Mouse (Mus musculus) lung, postnatal 0 days (tissue): Measurements from ENCODE around the gene Kcng3.

Experiments
- CTCF ChIP-seq: IDR thresholded peaks from 2 replicates; pipeline ENCODE4 v1.5.1; 2016; ENCODE audit warnings: antibody characterized with exemption, mild to moderate bottlenecking
- EP300 ChIP-seq: IDR thresholded peaks from 2 replicates; pipeline ENCODE4 v1.6.1; 2016; ENCODE audit warnings: antibody characterized with exemption, mild to moderate bottlenecking, control low read depth

GRCm38 (mm10) chr17:83654651-83655136 lies 23.0 kb upstream of the Kcng3 start:
- TF ChIP-seq EP300 (no peak), CTCF (no peak)
